Comparison of ENCODE assay signal across 20 mouse cellular contexts in genomic region chr11:93952376-93952775, GRCm38 (mm10). TPM values are rescaled to one million over a fixed set of nuclear protein-coding genes. Genes with fewer than 3 reads are reported as not detected.
DNase-seq lines count a peak whose midpoint lies in the region; ATAC-seq and TF ChIP-seq lines count a peak whose summit lies in the region.
"Had no signal": no experiment of that assay in that cellular context is flagged by ENCODE, and none has a peak within 500 bp of the region (broad histone marks: within the 10 kb centered on the region; RNA-seq: fewer than 3 reads in every experiment).

No protein-coding gene starts in this region.

- peak overlapping the region; percentile 5; the same call in 1 of the 2 replicates for H3K4me3 ChIP-seq in kidney, embryonic 15.5 days (replicated peaks)
- no peak overlapping the region for H3K4me3 ChIP-seq in C2C12 (ENCODE audit: insufficient read depth, poor library complexity, severe bottlenecking)
- no peak overlapping the region for H3K4me3 ChIP-seq in embryonic facial prominence, embryonic 13.5 days
- H3K4me3 ChIP-seq: heart, embryonic 15.5 days; hindbrain, embryonic 12.5 days had no signal

- peak overlapping the region; percentile 35 for H3K4me2 ChIP-seq in kidney, embryonic 15.5 days
- H3K4me2 ChIP-seq in embryonic facial prominence, embryonic 13.5 days = no peak overlapping the region
- H3K4me2 ChIP-seq: heart, embryonic 15.5 days; hindbrain, embryonic 12.5 days had no signal

- no peak for ATAC-seq in kidney, embryonic 15.5 days (replicated peaks; ENCODE audit: low FRiP score)
- no peak for ATAC-seq in embryonic facial prominence, embryonic 13.5 days (ENCODE audit: insufficient number of reproducible peaks, insufficient read depth, low FRiP score, low TSS enrichment, low read depth)
- ATAC-seq: intestine, embryonic 16.5 days had no signal

- no peaks in the 10 kb centered on the region for H3K9me3 ChIP-seq in kidney, embryonic 15.5 days (replicated peaks)
- H3K9me3 ChIP-seq in embryonic facial prominence, embryonic 13.5 days = no peaks in the 10 kb centered on the region
- H3K9me3 ChIP-seq: G1E; heart, embryonic 15.5 days; hindbrain, embryonic 12.5 days had no signal

- peaks cover 41% of the 10 kb centered on the region for H3K4me1 ChIP-seq in kidney, embryonic 15.5 days
- peaks cover 33% of the 10 kb centered on the region for H3K4me1 ChIP-seq in embryonic facial prominence, embryonic 13.5 days

- 35% methylated on average over 5 of the region's 5 CpGs for WGBS in kidney, embryonic 15.5 days
- WGBS in embryonic facial prominence, embryonic 13.5 days = 51% methylated on average over 5 of the region's 5 CpGs

- H3K36me3 ChIP-seq in kidney, embryonic 15.5 days = peaks cover 64% of the 10 kb centered on the region
- H3K36me3 ChIP-seq in C2C12 (ENCODE audit: control insufficient read depth, insufficient read depth) = peaks cover 59% of the 10 kb centered on the region
- peaks cover 59% of the 10 kb centered on the region for H3K36me3 ChIP-seq in embryonic facial prominence, embryonic 13.5 days

- no peak for TF ChIP-seq CTCF in C2C12 (IDR thresholded peaks at IDR 0.05; ENCODE audit: control insufficient read depth, insufficient read depth, insufficient read length)

- peaks cover 42% of the 10 kb centered on the region for H3K79me2 ChIP-seq in C2C12 (ENCODE audit: control insufficient read depth, insufficient read depth)

- H3K9ac ChIP-seq in kidney, embryonic 15.5 days = no peak overlapping the region
- peak overlapping the region; percentile 36; the same call in 1 of the 2 replicates for H3K9ac ChIP-seq in embryonic facial prominence, embryonic 13.5 days
- H3K9ac ChIP-seq: heart, embryonic 15.5 days; hindbrain, embryonic 12.5 days had no signal

- intact Hi-C loops in gastrocnemius, postnatal 14 days (cut with DNase I; ENCODE audit: low total_unique reads) = no loop called here

- H3K79me3 ChIP-seq in C2C12 (ENCODE audit: low read depth) = peaks cover 25% of the 10 kb centered on the region

- DNase-seq in gastrocnemius, adult 18-20 months (ENCODE audit: low spot score) = peak; percentile 38
- no peak for DNase-seq in gastrocnemius, postnatal 14 days
- no peak for DNase-seq in kidney, postnatal 25 days
- DNase-seq in c-Kit-positive CD71-positive TER-119-positive erythroid progenitor cells, embryonic 14.5 days (ENCODE audit: low spot score) = no peak
- no peak for DNase-seq in right cerebral cortex, postnatal 10 days (ENCODE audit: low spot score in 2 of 2)
- DNase-seq: adrenal gland, adult 2 months; cerebellum, adult 11-12 months; lung, adult 18-20 months; midbrain, embryonic 14.5 days; right cerebral cortex, postnatal 14 days; thymus, postnatal 14 days had no signal

- peak overlapping the region; percentile 34 for H3ac ChIP-seq in C2C12 (ENCODE audit: control insufficient read depth, insufficient read length, low read depth)

- H3K27ac ChIP-seq in kidney, embryonic 15.5 days = peak overlapping the region; percentile 37; the same call in 1 of the 2 replicates
- no peak overlapping the region for H3K27ac ChIP-seq in embryonic facial prominence, embryonic 13.5 days
- H3K27ac ChIP-seq: heart, embryonic 15.5 days; hindbrain, embryonic 12.5 days; macrophage; stomach, postnatal 0 days had no signal

- H3K27me3 ChIP-seq in kidney, embryonic 15.5 days = no peaks in the 10 kb centered on the region
- H3K27me3 ChIP-seq in C2C12 (ENCODE audit: control insufficient read depth, insufficient read depth, insufficient read length) = no peaks in the 10 kb centered on the region
- H3K27me3 ChIP-seq in embryonic facial prominence, embryonic 13.5 days = no peaks in the 10 kb centered on the region
- H3K27me3 ChIP-seq: heart, embryonic 15.5 days; hindbrain, embryonic 12.5 days had no signal

TF ChIP-seq in C2C12, 6 proteins besides CTCF, POLR2A, EP300 and RAD21:
- no peak for TF ChIP-seq MYOG (IDR thresholded peaks at IDR 0.05; ENCODE audit: control insufficient read depth, extremely low read depth, insufficient read length)
- no peak for TF ChIP-seq USF1 (IDR thresholded peaks at IDR 0.05; ENCODE audit: low read depth)
- TF ChIP-seq MYOD1 (IDR thresholded peaks at IDR 0.05; ENCODE audit: control insufficient read depth, insufficient read length, low read depth) = no peak
- no peak for TF ChIP-seq MAX (IDR thresholded peaks at IDR 0.05)
- no peak for TF ChIP-seq FOSL1 (IDR thresholded peaks at IDR 0.05; ENCODE audit: insufficient read depth, low read length, poor library complexity, severe bottlenecking)
- no peak for TF ChIP-seq CEBPB (IDR thresholded peaks at IDR 0.05; ENCODE audit: low read depth)

RNA-seq across cellular contexts. Expression of gene Nme2, which starts 3.7 kb away (rescaled TPM):
- total RNA-seq in gastrocnemius, adult 18-20 months (2021) = 100 to 1,000 TPM; 569 to 638 TPM
- 100 to 1,000 TPM; 541 to 581 TPM for total RNA-seq in gastrocnemius, postnatal 14 days (2021)
- polyA plus RNA-seq in kidney, embryonic 15.5 days (2015; fragmentation: Nextera tagmentation; extraction: Ambion mirVana) = 262 and 314 TPM in 2 replicates
- polyA plus RNA-seq in C2C12 (2012; fragmentation: generic; extraction: Trizol) = 982 TPM
- polyA plus RNA-seq in embryonic facial prominence, embryonic 13.5 days (2015; fragmentation: Nextera tagmentation; extraction: Ambion mirVana) = 303 and 337 TPM in 2 replicates

RNA-seq across cellular contexts. Expression of gene Gm20390, which starts 15.7 kb away (rescaled TPM):
- 10 to 100 TPM; 10.2 to 16.0 TPM for total RNA-seq in gastrocnemius, adult 18-20 months (2021)
- total RNA-seq in gastrocnemius, postnatal 14 days (2021) = 10 to 100 TPM; 19.9 to 21.9 TPM
- 462 and 483 TPM in 2 replicates for polyA plus RNA-seq in kidney, embryonic 15.5 days (2015; fragmentation: Nextera tagmentation; extraction: Ambion mirVana)
- 578 TPM for polyA plus RNA-seq in C2C12 (2012; fragmentation: generic; extraction: Trizol)
- polyA plus RNA-seq in embryonic facial prominence, embryonic 13.5 days (2015; fragmentation: Nextera tagmentation; extraction: Ambion mirVana) = 306 and 441 TPM in 2 replicates

RNA-seq across cellular contexts. Expression of gene Nme1, which starts 15.9 kb away (rescaled TPM):
- total RNA-seq in gastrocnemius, adult 18-20 months (2021) = 10 to 100 TPM in 1 of 2 experiments, 1 to 10 TPM in 1; 10.0 to 11.6 TPM
- 10 to 100 TPM; 18.2 to 20.6 TPM for total RNA-seq in gastrocnemius, postnatal 14 days (2021)
- 165 and 172 TPM in 2 replicates for polyA plus RNA-seq in kidney, embryonic 15.5 days (2015; fragmentation: Nextera tagmentation; extraction: Ambion mirVana)
- polyA plus RNA-seq in C2C12 (2012; fragmentation: generic; extraction: Trizol) = 109 TPM
- polyA plus RNA-seq in embryonic facial prominence, embryonic 13.5 days (2015; fragmentation: Nextera tagmentation; extraction: Ambion mirVana) = 127 and 140 TPM in 2 replicates

RNA-seq across cellular contexts. Expression of gene Spag9, which starts 43.5 kb away (rescaled TPM):
- 100 to 1,000 TPM; 134 to 170 TPM for total RNA-seq in gastrocnemius, adult 18-20 months (2021)
- total RNA-seq in gastrocnemius, postnatal 14 days (2021) = 100 to 1,000 TPM; 120 to 123 TPM
- polyA plus RNA-seq in kidney, embryonic 15.5 days (2015; fragmentation: Nextera tagmentation; extraction: Ambion mirVana) = 35.1 and 37.2 TPM in 2 replicates
- polyA plus RNA-seq in C2C12 (2012; fragmentation: generic; extraction: Trizol) = 12.6 TPM
- polyA plus RNA-seq in embryonic facial prominence, embryonic 13.5 days (2015; fragmentation: Nextera tagmentation; extraction: Ambion mirVana) = 46.3 and 56.7 TPM in 2 replicates
